Mouse (Mus musculus): ENCODE results near the gene Ccdc60. TPM values are rescaled to one million over a fixed set of nuclear protein-coding genes. Genes with fewer than 3 reads are reported as not detected.

The Ccdc60 gene
- total RNA-seq, 2 experiments from 2014 or later: not detected

Other genes starting within 250 kb of the Ccdc60 start
- not detected for gene Tmem233, start 205.7 kb downstream of the Ccdc60 start, total RNA-seq (2021)
- gene Hspb8, start 133.9 kb upstream of the Ccdc60 start, total RNA-seq (2021): 100 to 1,000 TPM; 106 to 228 TPM

All from adrenal gland, postnatal 36 days (tissue).